Mouse (Mus musculus) left cerebral cortex, adult 8-10 months (tissue): ENCODE measurements at regions not wholly inside any gene's neighbourhood (a gene's known extent, or its start where the extent isn't known, plus 50 kb on each side); places are given as distances from the start of the nearest gene placed in this dataset.

Experiments
- DNase-seq, 2 experiments: peaks; one replicate each; pipeline ENCODE4 v3.0.0; 2022; ENCODE audit warnings: low spot score in 2 of 2

- no peak for DNase-seq
These were observed 225.4 kb downstream of the Gm19410 start for GRCm38 (mm10) chr8:35991013-35991412.

DNA sequence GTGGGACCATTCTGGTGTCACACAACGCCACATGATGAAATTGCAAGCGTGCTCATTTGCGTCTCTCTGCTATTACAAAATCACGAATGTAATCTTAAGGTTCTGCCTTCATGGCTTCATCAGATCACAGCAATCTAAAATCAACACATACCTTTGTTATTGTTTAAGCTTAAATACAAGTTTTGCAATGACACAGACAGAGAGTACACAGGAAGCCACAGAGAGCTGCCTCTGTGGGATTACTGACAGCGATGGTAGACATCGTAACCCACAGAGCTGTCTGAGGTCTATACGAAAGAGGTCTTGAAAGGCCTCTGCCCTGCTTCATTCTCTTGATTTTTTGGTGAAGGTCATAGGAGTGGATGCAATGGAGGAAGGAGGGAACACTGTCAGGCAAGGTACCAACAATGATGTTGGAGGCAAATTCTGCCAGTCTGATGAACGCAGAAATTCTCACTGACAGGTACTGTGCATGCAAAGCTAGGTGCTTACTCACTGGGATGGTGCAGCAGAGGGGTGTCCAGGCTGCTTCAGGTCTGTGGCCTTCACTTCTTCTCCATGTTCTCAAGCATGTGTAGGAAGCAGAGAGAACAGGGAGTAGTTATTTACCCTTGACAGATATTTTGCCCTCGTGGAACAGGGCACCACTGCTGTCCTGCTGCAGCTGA lies 226.5 kb downstream of the Gm19410 start:
- DNase-seq = no peak

- DNase-seq = no peak
These were observed 230.9 kb downstream of the Gm19410 start for GRCm38 (mm10) chr8:35996330-35997077.

- DNase-seq = no peak
These were observed 234.0 kb downstream of the Gm19410 start for GRCm38 (mm10) chr8:35999584-35999983.

- no peak for DNase-seq
These were observed 238.8 kb downstream of the Gm19410 start for GRCm38 (mm10) chr8:36004387-36004786.

GRCm38 (mm10) chr8:36005536-36005935 lies 239.9 kb downstream of the Gm19410 start:
- no peak for DNase-seq

DNA sequence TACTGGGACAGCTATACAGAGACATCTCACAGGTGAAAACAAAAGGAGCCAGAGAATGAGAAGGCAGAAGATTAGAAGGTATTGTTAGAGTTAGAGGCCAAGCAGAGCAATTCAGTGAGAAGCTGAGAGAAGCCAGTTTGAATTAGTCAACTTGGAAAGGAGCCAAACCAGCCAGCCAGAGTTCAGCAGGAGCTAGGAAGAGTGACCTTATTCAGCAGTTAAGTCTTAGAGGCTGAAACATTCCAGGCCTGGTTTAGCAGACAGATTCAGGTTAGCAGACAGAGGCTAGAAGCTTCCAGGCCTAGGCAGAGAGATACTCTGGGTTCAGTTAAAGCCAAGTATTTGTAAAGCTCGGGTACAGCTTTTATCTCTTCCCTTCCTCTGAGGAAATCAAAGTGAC lies 242.1 kb downstream of the Gm19410 start:
- DNase-seq = no peak

- no peak for DNase-seq
These were observed 244.0 kb downstream of the Gm19410 start for GRCm38 (mm10) chr8:36009565-36009964.

- no peak for DNase-seq
These were observed 245.0 kb downstream of the Gm19410 start for GRCm38 (mm10) chr8:36010446-36011217.

- no peak for DNase-seq
These were observed 249.3 kb downstream of the Gm19410 start for GRCm38 (mm10) chr8:36014862-36015261.

- DNase-seq = no peak
These were observed 250.9 kb downstream of the Gm19410 start for GRCm38 (mm10) chr8:36016321-36017114.

GRCm38 (mm10) chr8:36018993-36019753 lies 253.6 kb downstream of the Gm19410 start:
- DNase-seq = no peak

DNA sequence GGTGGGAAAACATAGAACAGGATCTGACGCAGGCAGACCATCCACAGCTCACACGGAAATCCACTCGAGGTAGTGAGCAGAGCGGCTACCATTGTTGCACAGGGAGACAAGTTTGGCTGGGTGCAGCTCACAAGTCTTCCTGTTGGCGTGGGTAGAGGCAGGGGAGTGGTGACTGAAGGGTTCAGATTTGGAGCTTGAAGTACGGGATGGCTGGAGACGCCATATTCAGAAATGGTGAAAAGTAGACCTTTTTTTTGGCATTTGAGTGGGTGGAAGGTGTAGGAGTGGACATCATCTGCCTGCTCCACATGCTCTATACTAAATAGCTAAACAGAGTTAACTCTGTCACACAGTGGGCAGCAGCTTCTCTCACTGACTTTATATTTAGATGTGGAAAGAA lies 254.3 kb downstream of the Gm19410 start:
- peak in 1 of 2 experiments; percentile 79 for DNase-seq

- no peak for DNase-seq
These were observed 262.0 kb downstream of the Gm19410 start for GRCm38 (mm10) chr8:36027586-36027985.

GRCm38 (mm10) chr8:36028121-36028955 lies 262.7 kb downstream of the Gm19410 start:
- no peak for DNase-seq

DNA sequence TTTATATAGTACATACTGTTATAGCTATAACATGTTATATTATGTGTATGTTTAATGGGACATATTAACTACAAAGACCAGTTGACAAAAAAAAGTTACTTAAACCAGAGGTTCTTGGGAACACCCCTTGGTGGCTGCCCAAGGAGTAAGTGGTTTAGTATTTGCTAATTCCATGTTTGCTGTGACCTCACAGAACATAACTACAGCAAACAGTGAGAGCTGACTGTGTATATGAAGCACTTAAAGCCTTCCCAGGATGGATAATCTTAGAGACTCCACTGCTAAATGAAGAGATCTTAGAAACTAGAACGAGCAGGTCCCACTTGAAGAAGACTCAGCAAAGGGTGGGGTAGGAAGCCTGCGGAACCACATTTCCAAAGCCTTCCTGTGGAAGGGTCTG lies 263.9 kb downstream of the Gm19410 start:
- no peak for DNase-seq

- DNase-seq = no peak
These were observed 264.6 kb downstream of the Gm19410 start for GRCm38 (mm10) chr8:36030237-36030636.

DNA sequence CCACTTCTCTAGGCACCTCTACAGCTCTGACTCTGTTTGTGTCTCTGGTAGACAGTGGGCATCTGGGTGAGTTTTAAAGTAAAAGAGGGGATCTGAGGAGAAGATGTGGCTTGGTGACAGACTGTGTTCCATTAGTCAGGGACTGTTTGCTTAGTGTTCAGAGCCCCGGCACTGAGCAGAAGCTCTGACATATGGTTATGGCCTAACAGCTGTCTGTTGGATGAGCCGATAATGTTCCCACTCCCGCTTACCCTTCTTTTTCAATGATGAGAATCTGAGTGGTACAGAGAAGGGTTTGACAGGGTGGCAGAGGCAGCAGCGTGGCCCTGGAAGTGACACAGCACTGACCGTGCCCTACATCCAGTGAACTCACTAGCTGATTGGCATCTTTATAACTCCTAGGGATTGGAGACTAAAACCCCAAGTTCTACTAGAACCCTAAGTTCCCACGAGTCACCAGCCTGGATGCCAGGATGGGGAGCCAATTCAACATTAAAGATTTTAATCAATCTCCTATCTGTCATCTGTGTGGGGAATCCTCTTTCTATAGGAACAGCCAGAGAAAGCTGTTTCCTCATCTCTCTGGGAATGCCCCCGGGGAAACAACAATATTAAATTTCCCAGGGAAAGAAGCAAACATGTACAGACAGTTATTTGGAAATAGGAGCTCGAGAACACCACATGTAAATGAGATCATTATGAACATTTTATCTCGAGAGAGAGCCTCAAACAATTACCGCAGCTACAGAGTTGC lies 266.6 kb downstream of the Gm19410 start:
- no peak for DNase-seq

GRCm38 (mm10) chr8:36035339-36035738 lies 269.7 kb downstream of the Gm19410 start:
- no peak for DNase-seq
